Mouse (Mus musculus) cortical plate, adult 2 months (tissue): ENCODE measurements around the gene Auts2.

ENCODE experiments used
- CTCF ChIP-seq: fragments of 200-500 bp; IDR thresholded peaks from 2 replicates; pipeline ENCODE4 v1.5.1; 2011; ENCODE audit warnings: mild to moderate bottlenecking, control low read depth, low read length; ENCODE audit not compliant: insufficient read depth; ENCODE audit errors: extremely low read depth
- POLR2A ChIP-seq: fragments of 200-500 bp; IDR thresholded peaks from 2 replicates; pipeline ENCODE4 v1.6.1; 2011; ENCODE audit warnings: mild to moderate bottlenecking, low read length, control low read depth; ENCODE audit not compliant: insufficient read depth; ENCODE audit errors: extremely low read depth

- TF ChIP-seq POLR2A: no peak
- no peak for TF ChIP-seq CTCF
Observed at GRCm38 (mm10) chr5:131767699-131768264, 775.4 kb downstream of the Auts2 start.
